Mouse (Mus musculus) hindbrain, embryonic 13.5 days (tissue): Measurements from ENCODE around the gene Srcin1. TPM values are rescaled to one million over a fixed set of nuclear protein-coding genes. Genes with fewer than 3 reads are reported as not detected.

Source experiments
- ATAC-seq: fragments of 200-750 bp; cut with Nextera tagmentation; 2 replicates; pipeline ENCODE4 v1.8.0; 2017; ENCODE audit warnings: moderate TSS enrichment; ENCODE audit not compliant: low FRiP score
- H3K27ac ChIP-seq: fragments of 300-500 bp; sonication (generic); 2 replicates; pipeline ENCODE4 v1.5.1; 2015; ENCODE audit warnings: inconsistent platforms, mild to moderate bottlenecking, moderate library complexity
- H3K27me3 ChIP-seq: fragments of 300-500 bp; sonication (generic); 2 replicates; pipeline ENCODE4 v1.6.1; 2015; ENCODE audit warnings: mild to moderate bottlenecking, inconsistent platforms
- H3K36me3 ChIP-seq: fragments of 300-500 bp; sonication (generic); 2 replicates; pipeline ENCODE4 v1.6.1; 2015; ENCODE audit warnings: mild to moderate bottlenecking, inconsistent platforms
- H3K4me1 ChIP-seq: fragments of 300-500 bp; sonication (generic); replicated peaks from 2 replicates; pipeline ENCODE4 v1.6.1; 2015; ENCODE audit warnings: inconsistent platforms
- H3K4me2 ChIP-seq: fragments of 300-500 bp; sonication (generic); 2 replicates; pipeline ENCODE4 v1.6.1; 2015; ENCODE audit warnings: inconsistent platforms, mild to moderate bottlenecking, moderate library complexity
- H3K4me3 ChIP-seq: fragments of 300-500 bp; sonication (generic); 2 replicates; pipeline ENCODE4 v1.5.1; 2015; ENCODE audit warnings: mild to moderate bottlenecking, inconsistent platforms
- H3K9ac ChIP-seq: fragments of 300-500 bp; sonication (generic); 2 replicates; pipeline ENCODE4 v1.6.1; 2015; ENCODE audit warnings: mild to moderate bottlenecking, inconsistent platforms
- H3K9me3 ChIP-seq: fragments of 300-500 bp; sonication (generic); 2 replicates; pipeline ENCODE4 v1.6.1; 2016; ENCODE audit warnings: inconsistent platforms
- WGBS: fragments of 180-500 bp; shearing (Covaris S2); methylation state at CpG from one replicate; pipeline ENCODE4 v1.1.7; 2015; 5-methylcytosine and 5-hydroxymethylcytosine counted together
- polyA plus RNA-seq: library from polyadenylated mRNA; unstranded; fragments of >200 nt; fragmentation: Nextera tagmentation; extraction: Ambion mirVana; gene quantifications from 2 replicates; pipeline ENCODE4 v1.2.1, GENCODE M21; 2015

The Srcin1 gene
- polyA plus RNA-seq, 1 experiment from 2014 or later, result 7.0 TPM

- Histone ChIP-seq H3K27ac (no peak overlapping the region), H3K9me3 (no peaks in the 10 kb centered on the region), H3K4me3 (no peak overlapping the region), H3K4me1 (peaks cover 7% of the 10 kb centered on the region; the same call in 1 of the 2 replicates), H3K4me2 (no peak overlapping the region), H3K9ac (no peak overlapping the region), H3K27me3 (peaks cover 10% of the 10 kb centered on the region; the same call in 1 of the 2 replicates), H3K36me3 (peaks cover 55% of the 10 kb centered on the region)
- 82% methylated on average over 3 of the region's 3 CpGs for WGBS
- no peak for ATAC-seq
Measured at GRCm38 (mm10) chr11:97487656-97488055, 88.3 kb downstream of the Srcin1 start.

DNA sequence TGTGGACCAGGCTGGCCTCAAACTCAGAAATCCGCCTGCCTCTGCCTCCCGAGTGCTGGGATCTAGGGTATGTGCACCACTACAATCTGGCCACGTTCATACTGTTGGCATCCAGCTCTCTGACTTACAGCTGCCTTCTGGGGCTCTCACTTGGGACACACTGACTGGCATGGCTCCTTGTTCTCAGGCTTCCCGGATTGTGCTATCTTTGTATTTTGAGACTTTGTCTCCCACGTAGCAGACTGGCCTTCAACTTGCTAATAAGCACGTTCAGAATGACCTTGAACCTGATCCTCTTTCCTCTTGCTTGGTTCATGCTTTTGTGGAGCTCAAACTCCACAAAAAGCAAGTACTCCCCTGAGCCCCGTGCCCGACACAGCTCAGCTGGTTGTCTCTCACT, 90.3 kb downstream of the Srcin1 start:
- Histone ChIP-seq H3K4me3 (no peak overlapping the region), H3K27ac (no peak overlapping the region), H3K9me3 (no peaks in the 10 kb centered on the region), H3K9ac (no peak overlapping the region), H3K4me1 (peaks cover 7% of the 10 kb centered on the region; the same call in 1 of the 2 replicates), H3K36me3 (peaks cover 51% of the 10 kb centered on the region), H3K27me3 (peaks cover 6% of the 10 kb centered on the region; the same call in 1 of the 2 replicates), H3K4me2 (no peak overlapping the region)
- WGBS, result 83% methylated on average over 8 of the region's 8 CpGs
- ATAC-seq, result no peak

DNA sequence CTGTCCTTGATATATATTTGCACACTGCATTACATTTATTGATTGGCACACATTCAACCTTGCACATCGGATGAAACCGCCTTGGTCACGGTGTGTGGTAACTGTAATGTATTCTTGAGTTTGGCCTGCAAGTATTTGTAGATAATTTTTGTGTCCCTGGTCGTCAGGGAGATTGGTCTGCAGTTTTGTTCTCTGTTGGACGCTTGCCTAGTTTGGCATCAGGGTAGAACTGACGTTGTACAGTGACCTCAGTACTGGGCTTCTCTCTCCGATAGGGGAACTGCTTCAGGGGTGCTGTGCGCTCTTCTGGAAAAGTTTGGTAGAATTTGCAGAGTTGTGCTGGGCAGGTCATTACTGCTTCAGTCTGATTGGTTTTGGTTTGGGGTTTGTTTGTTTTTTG, 96.2 kb downstream of the Srcin1 start:
- no peak for ATAC-seq
- WGBS, result 76% methylated on average over 8 of the region's 8 CpGs
- H3K4me1 ChIP-seq, result no peaks in the 10 kb centered on the region
- H3K4me3 ChIP-seq, result no peak overlapping the region
- H3K36me3 ChIP-seq, result peaks cover 73% of the 10 kb centered on the region
- H3K9me3 ChIP-seq, result no peaks in the 10 kb centered on the region
- H3K27ac ChIP-seq, result no peak overlapping the region
- H3K4me2 ChIP-seq, result no peak overlapping the region
- no peak overlapping the region for H3K9ac ChIP-seq
- H3K27me3 ChIP-seq, result no peaks in the 10 kb centered on the region

DNA sequence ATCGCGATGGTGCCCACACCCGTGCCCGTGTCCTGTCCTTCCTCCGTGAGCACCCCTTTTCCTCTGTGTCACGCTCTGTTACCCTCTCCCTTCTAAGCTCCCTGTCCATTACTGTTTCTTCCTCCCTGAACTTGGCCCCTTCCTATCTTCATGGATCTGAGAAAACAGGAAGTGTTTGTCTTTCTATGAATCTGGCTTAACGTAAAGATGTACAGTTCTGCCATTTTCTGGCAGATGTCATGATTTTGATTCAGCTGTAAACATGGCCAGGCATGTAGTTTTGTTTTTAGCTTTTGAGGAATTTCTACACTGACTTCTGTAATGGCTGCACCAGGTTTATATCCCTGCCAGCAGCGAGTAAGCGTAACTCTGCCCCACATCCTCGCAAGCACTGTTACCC, 96.9 kb downstream of the Srcin1 start:
- WGBS, result 90% methylated on average over 10 of the region's 10 CpGs
- no peak for ATAC-seq
- Histone ChIP-seq H3K36me3 (peaks cover 74% of the 10 kb centered on the region), H3K4me1 (no peaks in the 10 kb centered on the region), H3K9ac (no peak overlapping the region), H3K27me3 (no peaks in the 10 kb centered on the region), H3K9me3 (no peaks in the 10 kb centered on the region), H3K27ac (no peak overlapping the region; the same call in 1 of the 2 replicates), H3K4me3 (no peak overlapping the region), H3K4me2 (no peak overlapping the region)

DNA sequence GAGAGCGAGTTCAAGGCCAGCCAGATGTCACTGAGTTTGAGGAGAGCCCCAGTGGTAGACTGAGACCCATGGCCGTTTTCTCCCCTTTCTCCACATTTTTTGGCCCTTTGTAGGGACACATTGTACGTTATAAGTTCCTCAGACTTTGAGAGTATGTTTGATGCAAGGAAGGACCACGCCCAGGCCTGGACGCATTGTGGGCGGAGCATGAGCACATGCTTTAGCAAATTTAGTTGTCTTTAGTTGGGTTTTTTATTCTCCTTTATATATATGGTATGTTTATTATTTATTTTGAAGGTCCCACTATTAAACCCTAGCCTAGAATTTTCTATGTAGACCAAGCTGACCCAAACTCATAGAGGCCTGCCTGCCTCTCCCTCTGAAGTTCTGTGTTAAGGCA, 97.6 kb downstream of the Srcin1 start:
- H3K36me3 ChIP-seq, result peaks cover 81% of the 10 kb centered on the region
- no peak overlapping the region for H3K4me3 ChIP-seq
- no peaks in the 10 kb centered on the region for H3K4me1 ChIP-seq
- no peak for ATAC-seq
- H3K4me2 ChIP-seq, result no peak overlapping the region
- no peak overlapping the region for H3K9ac ChIP-seq
- H3K9me3 ChIP-seq, result no peaks in the 10 kb centered on the region
- H3K27me3 ChIP-seq, result no peaks in the 10 kb centered on the region
- WGBS, result 89% methylated on average over 6 of the region's 6 CpGs
- no peak overlapping the region for H3K27ac ChIP-seq

DNA sequence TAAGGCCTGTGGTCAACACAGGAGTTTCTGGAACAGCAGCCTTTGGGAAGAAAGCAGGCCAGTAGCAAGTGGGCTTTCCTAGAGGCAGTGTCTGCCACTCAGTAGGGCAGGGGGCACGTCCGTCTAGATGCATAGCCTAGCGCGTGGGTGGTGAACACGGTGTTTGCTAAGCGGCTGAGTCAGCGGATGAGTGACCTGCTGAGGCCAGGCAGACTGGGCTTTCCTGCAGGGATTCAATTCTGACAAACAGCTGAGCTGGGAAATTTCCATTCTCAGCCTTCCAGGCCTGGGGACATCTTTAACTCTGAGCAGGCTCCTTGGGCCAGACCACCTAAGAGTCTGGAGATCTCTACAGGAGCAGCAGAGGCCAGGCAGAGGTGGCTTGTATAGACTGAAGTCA, 98.6 kb downstream of the Srcin1 start:
- Histone ChIP-seq H3K4me1 (no peaks in the 10 kb centered on the region), H3K9me3 (no peaks in the 10 kb centered on the region), H3K4me2 (no peak overlapping the region), H3K27me3 (no peaks in the 10 kb centered on the region), H3K4me3 (no peak overlapping the region), H3K36me3 (peaks cover 77% of the 10 kb centered on the region), H3K27ac (no peak overlapping the region), H3K9ac (no peak overlapping the region)
- 58% methylated on average over 7 of the region's 7 CpGs for WGBS
- ATAC-seq, result no peak

- WGBS, result 62% methylated on average over 8 of the region's 8 CpGs
- H3K9me3 ChIP-seq, result no peaks in the 10 kb centered on the region
- no peak overlapping the region for H3K4me3 ChIP-seq
- peaks cover 78% of the 10 kb centered on the region for H3K36me3 ChIP-seq
- no peak overlapping the region for H3K4me2 ChIP-seq
- peak; percentile 53; the same call in 1 of the 2 replicates for ATAC-seq
- H3K27me3 ChIP-seq, result no peaks in the 10 kb centered on the region
- H3K27ac ChIP-seq, result peak overlapping the region; percentile 45
- no peak overlapping the region for H3K9ac ChIP-seq
- H3K4me1 ChIP-seq, result no peaks in the 10 kb centered on the region
Measured at GRCm38 (mm10) chr11:97476334-97477095, 99.5 kb downstream of the Srcin1 start.

GRCm38 (mm10) chr11:97471276-97471675, 104.7 kb downstream of the Srcin1 start:
- H3K27me3 ChIP-seq, result no peaks in the 10 kb centered on the region
- no peaks in the 10 kb centered on the region for H3K9me3 ChIP-seq
- H3K4me1 ChIP-seq, result peaks cover 3% of the 10 kb centered on the region; the same call in 1 of the 2 replicates
- ATAC-seq, result no peak
- no peak overlapping the region for H3K9ac ChIP-seq
- 86% methylated on average over 6 of the region's 6 CpGs for WGBS
- H3K27ac ChIP-seq, result no peak overlapping the region
- H3K4me3 ChIP-seq, result no peak overlapping the region
- no peak overlapping the region for H3K4me2 ChIP-seq
- H3K36me3 ChIP-seq, result peaks cover 90% of the 10 kb centered on the region

- 91% methylated on average over 7 of the region's 7 CpGs for WGBS
- H3K4me3 ChIP-seq, result no peak overlapping the region
- H3K9ac ChIP-seq, result 0 out of 2 replicates have a peak overlapping the region, but pooled peaks have one; percentile 2
- H3K9me3 ChIP-seq, result no peaks in the 10 kb centered on the region
- H3K4me1 ChIP-seq, result peaks cover 4% of the 10 kb centered on the region; the same call in 1 of the 2 replicates
- no peak for ATAC-seq
- H3K27ac ChIP-seq, result no peak overlapping the region
- peaks cover 90% of the 10 kb centered on the region for H3K36me3 ChIP-seq
- no peaks in the 10 kb centered on the region for H3K27me3 ChIP-seq
- no peak overlapping the region for H3K4me2 ChIP-seq
Measured at GRCm38 (mm10) chr11:97469828-97470227, 106.2 kb downstream of the Srcin1 start.

GRCm38 (mm10) chr11:97468639-97469287, 107.2 kb downstream of the Srcin1 start:
- Histone ChIP-seq H3K27me3 (0 out of 2 replicates have a peak, but pooled peaks cover 8% of the 10 kb centered on the region), H3K9me3 (no peaks in the 10 kb centered on the region), H3K4me3 (no peak overlapping the region), H3K4me2 (no peak overlapping the region), H3K27ac (no peak overlapping the region), H3K4me1 (peaks cover 4% of the 10 kb centered on the region; the same call in 1 of the 2 replicates), H3K9ac (peak overlapping the region; percentile 13; the same call in 1 of the 2 replicates), H3K36me3 (peaks cover 90% of the 10 kb centered on the region)
- ATAC-seq, result 0 out of 2 replicates have a peak, but pooled peaks have one; percentile 28
- WGBS, result 50% methylated on average over 14 of the region's 14 CpGs

GRCm38 (mm10) chr11:97466444-97467160, 109.4 kb downstream of the Srcin1 start:
- no peak overlapping the region for H3K9ac ChIP-seq
- peaks cover 4% of the 10 kb centered on the region; the same call in 1 of the 2 replicates for H3K4me1 ChIP-seq
- peaks cover 93% of the 10 kb centered on the region for H3K36me3 ChIP-seq
- H3K27me3 ChIP-seq, result peaks cover 24% of the 10 kb centered on the region; the same call in 1 of the 2 replicates
- H3K4me3 ChIP-seq, result no peak overlapping the region
- H3K27ac ChIP-seq, result no peak overlapping the region
- no peaks in the 10 kb centered on the region for H3K9me3 ChIP-seq
- WGBS, result 70% methylated on average over 10 of the region's 10 CpGs
- no peak for ATAC-seq
- H3K4me2 ChIP-seq, result no peak overlapping the region

- 79% methylated on average over 12 of the region's 12 CpGs for WGBS
- Histone ChIP-seq H3K9ac (no peak overlapping the region), H3K9me3 (no peaks in the 10 kb centered on the region), H3K27me3 (peaks cover 31% of the 10 kb centered on the region; the same call in 1 of the 2 replicates), H3K4me3 (no peak overlapping the region), H3K4me1 (peaks cover 4% of the 10 kb centered on the region; the same call in 1 of the 2 replicates), H3K4me2 (no peak overlapping the region), H3K27ac (no peak overlapping the region), H3K36me3 (peaks cover 93% of the 10 kb centered on the region)
- ATAC-seq, result no peak
Measured at GRCm38 (mm10) chr11:97465957-97466356, 110.0 kb downstream of the Srcin1 start.
